Mouse (Mus musculus): ENCODE data around the gene Lrsam1. TPM values are rescaled to one million over a fixed set of nuclear protein-coding genes. Genes with fewer than 3 reads are reported as not detected.

The Lrsam1 gene
- total and polyA plus RNA-seq, 3 experiments: 5.0 to 9.5 (median 5.4) TPM

DNA sequence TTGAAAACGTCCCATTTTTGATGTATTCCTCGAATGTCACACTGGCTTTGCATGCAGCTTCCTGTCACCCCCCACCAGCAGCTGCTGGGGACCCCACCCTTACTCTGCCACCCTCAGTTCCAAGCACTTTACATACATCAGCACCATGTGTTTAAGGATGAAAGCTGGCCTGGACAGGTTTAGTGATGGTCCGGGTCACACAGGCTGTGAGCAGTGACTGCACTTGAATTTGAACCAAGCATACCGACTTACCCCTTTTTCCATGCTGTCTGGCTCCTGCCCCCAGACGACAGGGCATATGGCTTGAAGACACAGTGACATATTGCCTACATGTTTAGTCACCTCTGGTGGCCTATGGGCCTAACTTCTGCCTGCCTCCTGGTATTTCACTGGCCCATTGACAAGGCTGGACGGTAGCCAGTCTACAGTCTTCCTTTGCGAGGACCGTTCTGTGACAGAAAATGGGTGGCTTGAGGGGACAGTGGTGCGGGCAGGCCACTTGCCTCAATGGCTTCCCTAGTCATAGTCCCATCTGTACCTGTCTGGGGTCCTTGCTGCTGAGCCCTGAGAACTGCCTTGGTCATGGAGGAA lies 6.7 kb upstream of the Lrsam1 start:
- in situ Hi-C loops (cut with MboI; ENCODE audit: low pct_ligation_motif_present, low pct_unique_long_range_greater_than_20kb, low sequenced_read_pairs): no loop called here
- no peak overlapping the region for H3K4me2 ChIP-seq (ENCODE audit: insufficient read depth, low read depth, poor library complexity, severe bottlenecking)

DNA sequence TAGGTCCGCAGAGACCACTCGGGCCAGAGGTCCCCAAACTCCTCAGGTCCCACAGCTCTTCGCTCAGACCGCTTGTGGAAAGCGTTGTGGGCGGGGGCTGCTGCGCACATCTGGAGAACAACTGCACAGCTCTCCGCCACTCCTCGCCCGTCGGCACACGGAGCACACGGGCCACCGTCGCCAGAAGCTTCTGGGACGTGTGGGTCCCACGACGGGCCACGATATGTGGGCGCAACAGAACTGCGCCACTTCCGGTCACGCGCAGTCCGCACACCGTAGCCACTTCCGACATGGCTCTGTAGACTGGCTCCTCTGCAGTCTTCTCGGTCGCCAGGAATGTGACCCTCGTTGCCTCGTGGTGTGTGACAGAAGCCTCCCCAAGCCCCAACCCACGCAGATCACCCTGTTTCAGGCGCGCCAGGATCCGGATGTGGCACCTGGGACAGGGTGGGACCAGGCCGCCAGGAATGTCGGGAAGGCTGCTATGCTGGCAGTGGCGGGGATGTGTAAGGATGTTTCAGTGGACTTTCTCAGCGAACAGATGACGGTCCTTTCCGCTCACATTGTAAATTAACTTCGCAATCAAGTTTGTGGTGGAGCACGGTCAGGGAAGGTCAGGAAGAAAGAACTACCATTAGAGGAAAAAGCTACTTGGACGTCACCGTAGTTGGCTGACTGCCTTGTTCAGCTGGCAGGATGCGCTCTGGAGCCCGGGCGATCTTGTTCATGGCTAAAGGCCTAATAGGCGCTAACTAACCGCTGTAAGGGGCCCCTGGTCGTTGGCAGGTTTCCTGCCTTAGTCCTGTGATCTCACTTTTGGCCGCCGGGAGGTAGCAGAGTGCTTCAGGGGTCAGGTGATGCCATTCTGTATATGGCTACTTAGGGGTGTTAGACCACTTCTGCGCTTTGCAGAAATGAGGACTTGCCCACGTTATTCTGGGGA lies 5.5 kb upstream of the Lrsam1 start:
- Histone ChIP-seq H3K36me3 (replicated peaks in 1 of 2; ENCODE audit: control insufficient read depth in 1 of 2, insufficient read depth in 1 of 2, low read length in 1 of 2) (peaks cover 27 to 50% of the 10 kb centered on the region in 2 experiments), H3K4me2 (ENCODE audit: insufficient read depth, low read depth, poor library complexity, severe bottlenecking) (peak overlapping the region; percentile 44), H3K4me3 (replicated peaks in 1 of 3; ENCODE audit: low read depth in 2 of 3, low read length in 2 of 3, poor library complexity in 1 of 3) (peak overlapping the region; percentile 71 to 85 (median 83)), H3K9me3 (replicated peaks; ENCODE audit: low read length) (no peaks in the 10 kb centered on the region), H3K79me2 (replicated peaks; ENCODE audit: control insufficient read depth, extremely low read depth, insufficient read depth, poor library complexity, severe bottlenecking) (peaks cover 31% of the 10 kb centered on the region), H3K9ac (ENCODE audit: insufficient read depth, low read depth) (peak overlapping the region; percentile 82), H3K27me3 (replicated peaks) (no peaks in the 10 kb centered on the region), H3K27ac (ENCODE audit: insufficient read depth, low read depth) (peak overlapping the region; percentile 88), H3K4me1 (ENCODE audit: control insufficient read depth in 1 of 2, insufficient read depth in 2 of 2) (peaks cover 2 to 34% of the 10 kb centered on the region in 2 experiments; a peak in 3 of 4 replicates)
- DNase-seq (ENCODE audit: extremely low read depth): peak; percentile 87
- in situ Hi-C loops (cut with MboI; ENCODE audit: low pct_ligation_motif_present, low pct_unique_long_range_greater_than_20kb, low sequenced_read_pairs): no loop called here
- dilution Hi-C loops (cut with MboI; ENCODE audit: extremely low pct_ligation_motif_present, extremely low pct_unique_long_range_greater_than_20kb, low sequenced_read_pairs): no loop called here
- TF ChIP-seq JUN (IDR thresholded peaks at IDR 0.05; ENCODE audit: insufficient read depth, low read depth, low read length) (no peak), SIN3A (IDR thresholded peaks at IDR 0.05; ENCODE audit: low read length) (peak; percentile 88; the same call in 1 of the 2 replicates), KAT2A (IDR thresholded peaks at IDR 0.05; ENCODE audit: insufficient replicate concordance, low read length) (peak; percentile 88; the same call in 1 of the 2 replicates), USF1 (IDR thresholded peaks at IDR 0.05; ENCODE audit: low read depth, low read length) (peak; percentile 79), BHLHE40 (IDR thresholded peaks at IDR 0.05; ENCODE audit: low read depth, low read length) (peak; percentile 95), GABPA (IDR thresholded peaks at IDR 0.05; ENCODE audit: insufficient replicate concordance, low read depth, low read length) (peak; percentile 11; the same call in 1 of the 2 replicates), PAX5 (IDR thresholded peaks at IDR 0.05; ENCODE audit: low read length) (no peak), MAZ (IDR thresholded peaks at IDR 0.05; ENCODE audit: low read depth, low read length) (0 out of 2 replicates have a peak, but pooled peaks have one; percentile 46), RAD21 (IDR thresholded peaks at IDR 0.05; ENCODE audit: low read depth, low read length) (peak; percentile 64), JUND (conservative IDR thresholded peaks at IDR 0.05; ENCODE audit: low read depth, low read length) (no peak), MXI1 (IDR thresholded peaks at IDR 0.05; ENCODE audit: low read depth, low read length) (peak; percentile 89), NELFE (IDR thresholded peaks at IDR 0.05; ENCODE audit: low read depth, low read length) (peak; percentile 84), MAX (IDR thresholded peaks at IDR 0.05; ENCODE audit: low read length) (peak; percentile 94), EP300 (IDR thresholded peaks at IDR 0.05; ENCODE audit: low read length) (no peak), SMC3 (IDR thresholded peaks at IDR 0.05; ENCODE audit: low read depth, low read length) (peak; percentile 34), USF2 (conservative IDR thresholded peaks at IDR 0.05; ENCODE audit: low read depth, low read length) (peak; percentile 49), E2F4 (IDR thresholded peaks at IDR 0.05; ENCODE audit: insufficient replicate concordance, low read depth, low read length) (no peak), CTCF (conservative IDR thresholded peaks at IDR 0.05 in 1 of 2, IDR thresholded peaks at IDR 0.05 in 1 of 2; ENCODE audit: low read depth in 2 of 2, low read length in 2 of 2) (peak; percentile 31 to 71; a peak in 2 of 4 replicates), ETS1 (conservative IDR thresholded peaks at IDR 0.05; ENCODE audit: low read depth, low read length) (no peak; the same call in 1 of the 2 replicates), TCF12 (IDR thresholded peaks at IDR 0.05; ENCODE audit: low read depth, low read length) (peak; percentile 93), UBTF (IDR thresholded peaks at IDR 0.05; ENCODE audit: low read depth, low read length) (peak; percentile 67), MAFK (IDR thresholded peaks at IDR 0.05; ENCODE audit: insufficient replicate concordance, low read length) (no peak), NRF1 (IDR thresholded peaks at IDR 0.05; ENCODE audit: low read depth, low read length) (peak; percentile 83), CHD2 (IDR thresholded peaks at IDR 0.05; ENCODE audit: low read length) (peak; percentile 65; the same call in 1 of the 2 replicates), ZMIZ1 (IDR thresholded peaks at IDR 0.05; ENCODE audit: low read depth, low read length) (peak; percentile 90), IRF4 (IDR thresholded peaks at IDR 0.05; ENCODE audit: low read depth, low read length) (no peak; the same call in 1 of the 2 replicates), POLR2A (IDR thresholded peaks at IDR 0.05; ENCODE audit: low read depth, low read length) (peak; percentile 92)

More for the DNA sequence above, 6.7 kb upstream of the Lrsam1 start:
- H3K4me3 ChIP-seq (replicated peaks in 1 of 3; ENCODE audit: low read depth in 2 of 3, low read length in 2 of 3, poor library complexity in 1 of 3): no peak overlapping the region
- no peak for DNase-seq (ENCODE audit: extremely low read depth)
- peaks cover 18 to 38% of the 10 kb centered on the region in 2 experiments for H3K36me3 ChIP-seq (replicated peaks in 1 of 2; ENCODE audit: control insufficient read depth in 1 of 2, insufficient read depth in 1 of 2, low read length in 1 of 2)
- H3K9ac ChIP-seq (ENCODE audit: insufficient read depth, low read depth): no peak overlapping the region
- dilution Hi-C loops (cut with MboI; ENCODE audit: extremely low pct_ligation_motif_present, extremely low pct_unique_long_range_greater_than_20kb, low sequenced_read_pairs): no loop called here
- H3K27me3 ChIP-seq (replicated peaks): no peaks in the 10 kb centered on the region
- peaks cover 19% of the 10 kb centered on the region for H3K79me2 ChIP-seq (replicated peaks; ENCODE audit: control insufficient read depth, extremely low read depth, insufficient read depth, poor library complexity, severe bottlenecking)
- H3K27ac ChIP-seq (ENCODE audit: insufficient read depth, low read depth): no peak overlapping the region
- H3K4me1 ChIP-seq (ENCODE audit: control insufficient read depth in 1 of 2, insufficient read depth in 2 of 2): peaks cover 2 to 34% of the 10 kb centered on the region in 2 experiments; a peak in 3 of 4 replicates
- TF ChIP-seq USF1 (IDR thresholded peaks at IDR 0.05; ENCODE audit: low read depth, low read length) (no peak), TCF12 (IDR thresholded peaks at IDR 0.05; ENCODE audit: low read depth, low read length) (no peak), SIN3A (IDR thresholded peaks at IDR 0.05; ENCODE audit: low read length) (no peak), POLR2A (IDR thresholded peaks at IDR 0.05; ENCODE audit: low read depth, low read length) (no peak), ETS1 (conservative IDR thresholded peaks at IDR 0.05; ENCODE audit: low read depth, low read length) (no peak), MXI1 (IDR thresholded peaks at IDR 0.05; ENCODE audit: low read depth, low read length) (no peak), SMC3 (IDR thresholded peaks at IDR 0.05; ENCODE audit: low read depth, low read length) (no peak)
- H3K9me3 ChIP-seq (replicated peaks; ENCODE audit: low read length): no peaks in the 10 kb centered on the region
